Mouse (Mus musculus) heart, postnatal 0 days (tissue): ENCODE data around the gene Slc16a10. TPM values are rescaled to one million over a fixed set of nuclear protein-coding genes. Genes with fewer than 3 reads are reported as not detected.

Source experiments
- ATAC-seq: fragments of 200-750 bp; cut with Nextera tagmentation; 2 replicates; pipeline ENCODE4 v1.8.0; 2017; ENCODE audit warnings: low read depth, moderate number of reproducible peaks, moderate library complexity; ENCODE audit not compliant: insufficient read depth
- DNase-seq: peaks from one replicate; pipeline ENCODE4 v3.0.0-alpha.2; 2016; ENCODE audit warnings: low spot score
- H3K27ac ChIP-seq: fragments of 300-500 bp; sonication (generic); 2 replicates; pipeline ENCODE4 v1.5.1; 2014; ENCODE audit warnings: low read depth, mild to moderate bottlenecking
- H3K27me3 ChIP-seq: fragments of 300-500 bp; sonication (generic); 2 replicates; pipeline ENCODE4 v1.6.1; 2014; ENCODE audit warnings: low read length, mixed read lengths; ENCODE audit not compliant: control insufficient read depth, insufficient read depth
- H3K36me3 ChIP-seq: fragments of 300-500 bp; sonication (generic); replicated peaks from 2 replicates; pipeline ENCODE4 v1.6.1; 2014; ENCODE audit warnings: low read length, mixed read lengths; ENCODE audit not compliant: control insufficient read depth, insufficient read depth
- H3K4me1 ChIP-seq: fragments of 300-500 bp; sonication (generic); 2 replicates; pipeline ENCODE4 v1.6.1; 2014; ENCODE audit warnings: antibody characterized with exemption; ENCODE audit not compliant: control insufficient read depth, insufficient read depth
- H3K4me2 ChIP-seq: fragments of 300-500 bp; sonication (generic); 2 replicates; pipeline ENCODE4 v1.6.1; 2014; ENCODE audit warnings: low read depth, mild to moderate bottlenecking, low read length, moderate library complexity
- H3K4me3 ChIP-seq: fragments of 300-500 bp; sonication (generic); 2 replicates; pipeline ENCODE4 v1.5.1; 2014; ENCODE audit warnings: low read depth, low read length
- H3K9ac ChIP-seq: fragments of 300-500 bp; sonication (generic); replicated peaks from 2 replicates; pipeline ENCODE4 v1.6.1; 2014; ENCODE audit warnings: low read depth, low read length, mixed read lengths
- H3K9me3 ChIP-seq: fragments of 300-500 bp; sonication (generic); replicated peaks from 2 replicates; pipeline ENCODE4 v1.6.1; 2016; ENCODE audit warnings: low read length; ENCODE audit not compliant: control insufficient read depth
- CTCF ChIP-seq: IDR thresholded peaks from 2 replicates; pipeline ENCODE4 v1.5.1; 2016; ENCODE audit warnings: antibody characterized with exemption, control low read depth, low read depth
- EP300 ChIP-seq: IDR thresholded peaks from 2 replicates; pipeline ENCODE4 v1.6.1; 2016; ENCODE audit warnings: antibody characterized with exemption, low read depth
- WGBS: fragments of 180-500 bp; shearing (Covaris S2); extraction: QIAGEN DNeasy Blood & Tissue Kit; methylation state at CpG from one replicate; pipeline ENCODE4 v1.1.7; 2014; 5-methylcytosine and 5-hydroxymethylcytosine counted together
- polyA plus RNA-seq: library from polyadenylated mRNA; unstranded; fragments of >200 nt; fragmentation: Nextera tagmentation; extraction: Ambion mirVana; gene quantifications from 2 replicates; pipeline ENCODE4 v1.2.1, GENCODE M21; 2015
- total RNA-seq: library from RNA; depleted of rRNA; stranded (reverse); fragments of >200 nt; gene quantifications from 2 replicates; pipeline ENCODE4 v1.2.3, GENCODE M21; 2014; ENCODE audit warnings: low replicate concordance

The Slc16a10 gene
- total and polyA plus RNA-seq, 2 experiments from 2014 or later = 11.6 to 15.6 TPM

GRCm38 (mm10) chr10:40130126-40130525, 11.9 kb downstream of the Slc16a10 start:
- Histone ChIP-seq H3K9me3 (no peaks in the 10 kb centered on the region), H3K9ac (no peak overlapping the region), H3K4me3 (no peak overlapping the region), H3K4me1 (no peaks in the 10 kb centered on the region), H3K27ac (no peak overlapping the region), H3K4me2 (no peak overlapping the region), H3K36me3 (no peaks in the 10 kb centered on the region), H3K27me3 (no peaks in the 10 kb centered on the region)
- DNase-seq (no peak), ATAC-seq (no peak)
- WGBS = 79% methylated on average over 1 of the region's 1 CpGs
- TF ChIP-seq CTCF = no peak

GRCm38 (mm10) chr10:40129134-40129533, 12.9 kb downstream of the Slc16a10 start:
- Histone ChIP-seq H3K9ac (no peak overlapping the region), H3K36me3 (no peaks in the 10 kb centered on the region), H3K27me3 (no peaks in the 10 kb centered on the region), H3K27ac (no peak overlapping the region), H3K4me1 (no peaks in the 10 kb centered on the region), H3K4me2 (no peak overlapping the region), H3K9me3 (no peaks in the 10 kb centered on the region), H3K4me3 (no peak overlapping the region)
- no peak for ATAC-seq
- no peak for DNase-seq
- TF ChIP-seq EP300 (no peak), CTCF (no peak)

GRCm38 (mm10) chr10:40128497-40128896, 13.6 kb downstream of the Slc16a10 start:
- no peak overlapping the region for H3K4me3 ChIP-seq
- TF ChIP-seq EP300 (no peak), CTCF (no peak)
- no peak for DNase-seq

GRCm38 (mm10) chr10:40125200-40125599, 16.9 kb downstream of the Slc16a10 start:
- TF ChIP-seq EP300 (no peak), CTCF (no peak)
- no peaks in the 10 kb centered on the region for H3K27me3 ChIP-seq
- H3K27ac ChIP-seq = no peak overlapping the region
- no peak for DNase-seq
- H3K4me3 ChIP-seq = no peak overlapping the region
- 36% methylated on average over 9 of the region's 9 CpGs for whole genome bisulfite sequencing
- no peaks in the 10 kb centered on the region for H3K4me1 ChIP-seq
- no peak overlapping the region for H3K9ac ChIP-seq
- no peak for ATAC-seq
- H3K4me2 ChIP-seq = no peak overlapping the region
- no peaks in the 10 kb centered on the region for H3K36me3 ChIP-seq
- no peaks in the 10 kb centered on the region; the same call in 1 of the 2 replicates for H3K9me3 ChIP-seq

More at GRCm38 (mm10) chr10:40128497-40128896, 13.6 kb downstream of the Slc16a10 start:
- no peak overlapping the region for H3K4me2 ChIP-seq
- ATAC-seq = no peak
- no peaks in the 10 kb centered on the region for H3K4me1 ChIP-seq
- no peaks in the 10 kb centered on the region for H3K36me3 ChIP-seq
- 73% methylated on average over 7 of the region's 7 CpGs for WGBS
- H3K27ac ChIP-seq = no peak overlapping the region
- H3K27me3 ChIP-seq = no peaks in the 10 kb centered on the region
- no peak overlapping the region for H3K9ac ChIP-seq
- H3K9me3 ChIP-seq = no peaks in the 10 kb centered on the region

GRCm38 (mm10) chr10:40124570-40124969, 17.5 kb downstream of the Slc16a10 start:
- no peak for TF ChIP-seq CTCF
- TF ChIP-seq EP300 = no peak
- no peak overlapping the region for H3K4me3 ChIP-seq
- no peak for DNase-seq
- no peaks in the 10 kb centered on the region; the same call in 1 of the 2 replicates for H3K9me3 ChIP-seq
- H3K27ac ChIP-seq = no peak overlapping the region
- H3K4me2 ChIP-seq = no peak overlapping the region
- 81% methylated on average over 4 of the region's 4 CpGs for WGBS
- ATAC-seq = no peak
- H3K9ac ChIP-seq = no peak overlapping the region
- H3K4me1 ChIP-seq = no peaks in the 10 kb centered on the region
- H3K36me3 ChIP-seq = no peaks in the 10 kb centered on the region
- no peaks in the 10 kb centered on the region for H3K27me3 ChIP-seq

GRCm38 (mm10) chr10:40124096-40124495, 18.0 kb downstream of the Slc16a10 start:
- Histone ChIP-seq H3K4me3 (no peak overlapping the region), H3K27ac (no peak overlapping the region), H3K9ac (no peak overlapping the region), H3K27me3 (no peaks in the 10 kb centered on the region), H3K4me1 (no peaks in the 10 kb centered on the region), H3K9me3 (no peaks in the 10 kb centered on the region; the same call in 1 of the 2 replicates), H3K36me3 (no peaks in the 10 kb centered on the region), H3K4me2 (no peak overlapping the region)
- ATAC-seq (no peak), DNase-seq (no peak)
- TF ChIP-seq EP300 (no peak), CTCF (no peak)
- WGBS = 88% methylated on average over 2 of the region's 2 CpGs
